Mouse (Mus musculus): ENCODE measurements at regions not wholly inside any gene's neighbourhood (a gene's known extent, or its start where the extent isn't known, plus 50 kb on each side); places are given as distances from the start of the nearest gene placed in this dataset.

DNA sequence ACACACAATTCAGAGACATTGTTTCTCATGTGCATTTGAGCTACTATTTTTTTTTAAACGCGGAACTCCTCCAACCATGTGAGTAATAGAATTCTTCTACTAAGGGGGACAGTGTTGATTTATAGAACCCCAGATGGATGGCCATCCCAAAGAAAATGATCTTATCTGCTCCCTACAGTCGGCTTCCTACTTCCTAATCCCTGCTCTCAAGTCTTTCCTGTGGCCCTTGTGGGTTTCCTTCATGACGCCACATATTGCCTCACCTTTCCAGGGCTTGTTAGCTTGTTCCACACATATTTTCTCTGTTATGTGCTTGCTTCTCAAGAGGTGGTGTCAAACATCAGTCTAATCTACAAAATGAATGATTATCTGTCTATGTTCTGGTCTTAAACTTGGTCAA lies 651.9 kb upstream of the Sox9 start:
- DNase-seq, result no peak

DNA sequence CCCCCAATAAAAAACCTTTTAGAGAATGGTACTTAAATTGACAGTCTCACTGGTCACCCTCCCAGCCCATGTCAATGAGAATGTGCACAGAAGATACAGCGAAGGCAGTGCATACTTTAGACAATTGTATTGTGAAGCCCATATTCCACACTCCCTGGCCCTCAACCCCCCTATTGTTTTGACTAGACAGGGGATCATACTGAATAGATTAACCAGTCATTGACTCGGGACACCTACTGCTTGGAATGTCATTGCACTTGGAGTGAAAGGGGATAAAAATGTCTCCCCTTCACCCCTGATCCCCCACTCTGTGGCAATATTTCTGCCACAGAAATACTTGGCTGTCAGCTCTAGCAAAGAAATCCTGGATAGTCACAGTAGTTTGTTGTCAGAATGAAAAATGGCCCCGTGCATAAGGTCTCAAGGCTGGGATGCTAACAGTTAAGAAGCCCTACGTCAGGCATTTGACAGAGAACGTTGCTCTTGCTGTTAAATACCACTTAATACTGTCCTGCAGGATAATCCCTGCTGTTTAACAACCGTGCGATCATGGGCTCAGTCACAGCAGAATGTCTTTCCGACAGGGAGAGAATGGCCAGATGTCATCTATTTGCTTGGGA lies 644.5 kb upstream of the Sox9 start:
- no peak for DNase-seq

DNA sequence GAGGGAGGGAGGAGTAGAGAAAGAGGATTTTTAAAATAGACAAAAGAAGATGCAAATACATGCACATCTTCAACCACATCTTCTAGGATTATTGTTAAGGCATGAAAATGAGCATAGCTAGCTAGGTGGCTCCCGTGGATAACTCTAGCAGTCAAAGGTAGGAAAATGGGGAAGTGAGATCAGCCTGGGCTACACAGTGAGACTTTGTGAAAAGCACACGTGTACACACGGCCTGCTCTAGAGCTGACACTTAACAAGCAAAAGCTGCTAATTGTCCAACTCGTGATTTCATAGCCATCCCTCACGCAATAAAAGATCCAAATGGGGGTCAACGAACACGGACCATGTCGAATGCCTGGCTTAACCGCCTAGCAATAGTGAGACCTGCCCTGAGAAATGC lies 642.0 kb upstream of the Sox9 start:
- no peak for DNase-seq

DNA sequence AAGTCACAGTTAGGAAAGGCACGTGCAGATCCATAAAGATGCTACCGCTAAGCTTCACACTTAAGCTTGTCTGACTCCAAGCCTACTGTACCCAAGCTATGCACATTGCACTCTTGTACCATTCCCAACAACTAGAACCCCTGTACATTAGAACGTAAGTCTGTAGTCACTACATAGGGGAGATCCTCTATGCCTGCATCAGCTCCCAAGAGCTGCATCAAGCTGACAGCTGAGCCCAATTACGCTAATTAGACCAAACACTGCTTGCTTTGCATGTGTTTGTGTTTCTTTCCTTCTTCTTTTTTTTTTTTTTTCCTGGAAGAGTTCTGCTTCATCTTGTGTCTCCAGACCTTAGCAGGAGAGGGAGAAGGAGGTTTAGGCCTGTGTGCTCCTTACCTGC lies 641.5 kb upstream of the Sox9 start:
- DNase-seq, result no peak

DNA sequence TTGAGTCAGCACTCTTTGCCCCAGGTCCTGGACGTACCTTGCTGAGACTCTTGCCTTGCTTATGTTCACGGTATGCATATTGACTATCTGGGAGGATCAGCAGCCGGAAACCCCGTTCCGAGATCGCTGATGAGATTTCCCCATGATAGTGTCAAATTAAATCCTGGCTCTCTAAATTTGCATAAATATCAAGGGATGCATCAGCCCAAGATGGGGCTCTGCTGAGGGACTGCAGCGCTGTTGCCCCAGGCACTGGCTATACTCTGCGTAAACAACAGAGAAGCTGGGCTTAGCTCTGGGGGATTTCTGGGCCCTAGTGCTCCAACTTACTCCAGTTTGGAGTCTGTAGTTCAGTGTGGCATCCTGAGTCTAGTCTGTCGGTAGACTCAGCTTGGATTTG lies 641.1 kb upstream of the Sox9 start:
- DNase-seq, result no peak

DNA sequence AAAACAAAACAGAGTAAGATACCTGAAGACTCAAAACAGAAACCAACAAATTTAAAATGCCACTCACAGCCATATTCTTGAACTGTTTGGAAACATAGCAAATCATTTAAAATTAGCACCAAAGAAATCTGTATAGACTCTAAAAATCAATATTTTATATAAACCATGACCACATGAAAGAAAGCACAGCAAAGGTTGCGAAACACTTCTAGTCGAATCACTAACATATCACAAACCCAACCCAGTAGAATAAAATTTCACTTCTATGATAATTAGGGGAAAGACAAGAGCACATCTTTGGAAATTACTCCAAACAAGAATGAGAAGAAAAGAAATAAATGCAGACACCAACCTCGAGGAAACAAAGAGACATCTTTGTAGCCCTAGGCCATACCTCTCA lies 630.0 kb upstream of the Sox9 start:
- no peak for DNase-seq

DNA sequence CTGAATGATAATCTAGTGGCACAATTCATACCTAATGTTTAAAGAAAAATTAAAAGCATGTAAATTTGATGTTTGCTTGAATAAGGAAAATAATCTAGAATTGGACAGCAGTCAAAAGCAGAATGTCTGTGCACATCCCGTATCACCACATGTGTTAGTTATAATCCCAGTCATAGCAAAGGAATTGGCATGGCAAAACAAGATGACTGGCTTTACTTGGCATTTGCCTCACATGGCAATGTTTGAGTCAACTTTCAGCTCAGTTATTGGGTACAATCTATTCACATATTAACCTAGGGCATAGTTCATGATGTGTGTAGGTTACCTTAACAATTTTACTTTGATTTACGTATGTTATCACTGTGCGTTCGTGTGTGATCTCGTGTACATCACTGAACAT lies 628.8 kb upstream of the Sox9 start:
- DNase-seq, result no peak

DNA sequence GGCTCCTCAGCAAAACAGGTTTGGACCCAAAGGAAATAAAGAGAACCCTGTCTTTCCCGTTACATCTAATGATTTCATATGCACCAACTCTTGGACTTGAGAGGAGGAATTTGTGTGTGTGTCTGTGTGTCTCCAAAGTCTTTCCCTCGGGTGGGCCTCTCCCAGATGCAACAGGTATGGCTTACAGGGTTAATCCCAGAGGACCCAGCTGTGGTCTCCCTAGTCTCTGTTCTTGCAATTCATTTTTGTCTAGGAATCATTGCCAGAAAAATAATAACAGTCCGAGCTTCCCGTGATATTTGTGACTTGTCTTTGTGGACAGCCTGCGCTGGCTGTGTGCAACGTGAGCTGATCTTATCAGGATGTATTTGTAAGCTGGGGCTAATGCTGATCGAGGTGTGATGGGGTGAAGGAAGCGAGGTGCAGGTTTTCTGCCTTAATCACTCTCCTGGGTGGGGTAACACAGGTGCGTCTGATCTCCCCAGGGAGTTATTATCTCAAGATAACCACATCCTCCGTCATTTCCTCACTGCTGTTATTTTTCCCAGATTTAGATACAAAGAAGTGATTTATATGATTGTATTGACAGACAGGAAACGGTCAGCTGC lies 627.2 kb upstream of the Sox9 start:
- DNase-seq, result peak; percentile 1 to 2

DNA sequence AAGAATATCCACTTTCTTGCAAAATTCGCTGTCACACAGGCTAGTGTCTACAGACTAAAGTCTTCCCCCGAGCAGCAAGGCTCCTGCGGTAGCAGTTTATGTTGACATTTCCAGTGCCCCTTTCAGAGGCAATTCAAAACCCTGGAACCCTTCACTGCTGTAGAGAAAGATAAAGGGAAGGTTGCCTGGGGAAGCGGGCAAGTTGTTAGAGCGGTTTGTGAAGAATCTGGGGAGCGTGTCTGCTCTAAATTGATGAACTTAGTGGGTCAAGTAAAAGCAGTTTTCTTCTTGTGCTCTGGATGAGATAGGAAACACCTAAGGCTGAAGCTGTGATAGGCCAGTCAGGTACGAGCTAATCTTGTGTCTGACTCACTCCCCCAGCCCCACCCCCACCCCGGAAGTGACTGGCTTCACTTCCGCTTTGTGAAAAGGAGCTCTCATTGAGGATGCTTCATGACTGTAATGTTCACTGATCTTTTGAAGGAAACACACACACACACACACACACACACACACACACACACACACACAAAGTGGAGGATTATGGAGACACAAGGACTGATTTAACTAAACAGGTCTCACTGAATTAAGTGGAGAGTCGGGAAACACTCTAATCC lies 626.6 kb upstream of the Sox9 start:
- DNase-seq, result no peak

DNA sequence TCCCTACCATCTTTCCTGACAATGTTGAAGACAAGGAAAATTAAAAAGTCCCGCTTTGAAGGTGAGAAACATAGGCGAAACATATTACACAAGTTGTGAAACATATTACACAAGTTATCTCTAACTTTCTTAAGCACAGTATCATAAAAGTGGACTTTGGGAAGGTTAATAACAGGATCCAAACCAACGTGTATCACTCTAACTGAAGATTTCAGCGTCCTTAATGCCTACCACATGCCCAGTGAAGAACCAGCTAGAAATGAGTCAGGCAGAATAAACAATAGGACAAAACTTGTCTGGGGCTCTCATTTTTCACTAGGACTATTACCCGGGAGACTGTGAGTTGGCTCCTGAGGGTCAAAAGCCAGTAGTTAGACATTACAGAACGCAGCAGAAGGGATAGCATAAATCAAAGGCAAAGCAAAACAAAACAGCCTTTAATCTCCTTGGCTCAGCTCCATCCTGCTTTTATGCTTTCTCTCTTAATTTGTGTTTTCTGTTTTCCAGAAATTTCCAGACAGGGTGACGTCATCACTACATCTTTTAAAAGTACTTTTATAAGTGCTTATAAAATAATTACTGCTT lies 618.3 kb upstream of the Sox9 start:
- DNase-seq, result no peak

DNA sequence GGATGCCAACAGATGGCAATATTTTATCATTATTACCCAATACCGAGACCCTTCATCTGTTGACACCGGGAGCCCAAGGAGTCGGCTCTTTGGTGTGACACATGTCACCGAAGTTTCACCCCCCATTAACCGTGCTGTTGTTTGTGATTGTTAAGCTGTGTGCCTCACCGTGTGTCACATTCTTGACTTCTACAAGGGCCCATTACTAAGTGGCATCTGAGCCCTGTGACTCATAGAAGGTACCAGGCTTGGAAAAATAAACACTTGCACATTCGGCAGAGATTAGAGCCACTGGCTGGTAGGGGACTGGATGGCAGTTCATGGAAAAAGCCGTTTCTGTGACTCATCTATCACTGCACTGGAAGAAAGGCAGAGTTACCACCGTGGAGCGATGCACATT lies 608.4 kb upstream of the Sox9 start:
- DNase-seq, result no peak

DNA sequence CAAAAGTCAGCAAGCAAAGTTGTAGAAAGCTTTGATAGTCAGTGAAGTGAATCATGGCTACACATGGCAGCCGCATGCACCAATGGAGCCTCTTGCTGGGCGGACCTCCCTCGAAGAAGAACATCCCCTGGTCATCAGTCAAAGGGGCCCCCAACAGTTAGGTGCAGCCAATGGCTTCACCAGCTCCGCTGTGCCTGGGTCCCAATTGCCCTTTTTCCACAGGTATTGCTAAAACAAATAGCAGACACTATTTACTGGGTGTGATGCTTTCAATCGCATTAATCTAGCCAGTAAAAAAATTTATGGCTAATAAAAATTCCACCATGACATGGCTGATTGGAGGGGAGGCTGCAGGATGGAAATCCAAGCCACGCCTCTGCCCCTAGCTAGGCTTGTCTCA lies 606.7 kb upstream of the Sox9 start:
- DNase-seq, result no peak

DNA sequence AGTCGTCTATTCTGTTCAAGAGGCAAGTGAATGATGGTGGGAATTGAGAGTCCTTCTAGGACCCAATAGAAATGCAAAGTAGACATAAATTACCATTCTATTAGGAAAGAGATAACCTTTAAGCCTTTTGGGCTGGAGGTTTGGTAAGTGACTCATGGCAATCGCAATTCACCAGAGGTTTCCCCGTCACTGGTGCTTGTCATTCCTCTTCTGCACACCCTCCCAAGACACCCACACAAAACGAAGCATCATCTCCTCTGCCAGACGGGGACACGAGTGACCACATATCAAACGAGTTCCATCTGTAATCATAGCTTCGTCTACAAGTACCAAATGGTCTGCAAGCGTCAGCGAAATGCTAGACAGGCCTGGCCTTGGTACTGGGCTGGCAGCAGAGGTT lies 601.4 kb upstream of the Sox9 start:
- no peak for DNase-seq

DNA sequence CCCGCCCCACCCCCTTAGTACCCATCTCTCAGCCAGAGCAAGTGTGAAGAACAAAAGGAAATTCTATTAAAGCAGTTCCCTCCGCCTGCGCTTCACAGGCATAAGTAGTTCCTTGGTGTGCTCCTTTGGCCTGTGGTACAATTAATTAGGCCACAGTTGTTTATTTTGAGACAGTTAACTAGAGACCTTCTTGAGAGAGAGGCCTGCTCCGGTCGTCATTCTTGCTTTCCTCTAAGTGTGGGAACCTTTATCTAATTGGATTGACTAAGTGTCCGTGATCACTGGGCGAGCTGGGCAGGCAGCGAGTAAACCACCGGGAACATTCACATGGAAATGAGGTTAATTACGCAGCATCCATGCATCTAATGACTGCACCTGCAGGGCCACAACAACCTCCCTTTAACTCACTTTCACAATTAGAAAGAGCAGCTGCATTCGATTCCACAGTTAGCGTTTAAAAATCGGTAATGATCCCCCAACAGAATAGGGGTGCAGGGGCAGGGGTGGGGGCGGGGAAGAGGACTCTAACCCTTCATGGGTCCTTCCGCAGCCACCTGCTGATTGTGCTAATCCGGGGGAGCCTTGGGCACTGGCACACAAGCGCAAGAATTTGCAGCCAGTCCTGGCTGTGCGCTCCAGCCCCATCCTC lies 584.3 kb upstream of the Sox9 start:
- no peak for DNase-seq

DNA sequence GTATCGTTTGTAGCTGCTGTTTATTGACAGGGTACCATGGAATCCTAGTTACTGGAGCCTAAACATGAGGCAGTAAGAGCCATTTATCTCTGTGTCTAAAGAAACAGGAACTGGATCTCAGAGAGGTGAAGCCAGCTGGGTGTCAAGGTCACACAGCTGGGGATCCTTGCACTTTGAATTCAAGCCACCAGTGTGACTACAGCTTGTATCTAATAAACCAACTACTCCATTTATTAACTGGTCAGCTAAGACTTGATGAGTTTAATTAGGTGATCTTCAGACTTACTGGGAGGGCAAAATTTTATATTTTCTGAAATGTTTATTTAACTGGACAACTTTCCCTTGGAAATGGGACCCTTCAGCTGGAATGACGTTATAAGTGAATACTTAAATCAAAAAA lies 577.5 kb upstream of the Sox9 start:
- peak in 1 of 2 experiments; percentile 4 for DNase-seq

DNA sequence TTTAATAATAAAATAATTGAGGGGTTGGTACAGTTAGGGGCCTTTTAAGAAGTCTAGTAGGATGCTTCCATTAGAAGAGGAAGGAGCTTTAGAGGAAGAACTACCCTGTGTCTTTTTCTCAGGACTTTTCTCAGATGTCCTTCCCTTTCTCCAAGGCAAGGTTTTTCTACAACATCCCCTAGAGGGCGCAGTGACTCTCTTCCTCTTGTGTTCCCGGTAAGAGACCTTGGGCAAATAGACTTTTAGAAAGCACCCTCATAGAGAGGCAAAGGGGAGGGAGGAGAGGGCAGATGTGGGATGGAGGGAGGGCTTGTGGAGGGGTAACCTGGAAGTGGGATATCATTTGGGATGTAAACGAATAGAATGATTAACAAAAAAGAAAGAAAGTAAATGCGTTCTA lies 572.6 kb upstream of the Sox9 start:
- peak; percentile 44 to 69 for DNase-seq

DNA sequence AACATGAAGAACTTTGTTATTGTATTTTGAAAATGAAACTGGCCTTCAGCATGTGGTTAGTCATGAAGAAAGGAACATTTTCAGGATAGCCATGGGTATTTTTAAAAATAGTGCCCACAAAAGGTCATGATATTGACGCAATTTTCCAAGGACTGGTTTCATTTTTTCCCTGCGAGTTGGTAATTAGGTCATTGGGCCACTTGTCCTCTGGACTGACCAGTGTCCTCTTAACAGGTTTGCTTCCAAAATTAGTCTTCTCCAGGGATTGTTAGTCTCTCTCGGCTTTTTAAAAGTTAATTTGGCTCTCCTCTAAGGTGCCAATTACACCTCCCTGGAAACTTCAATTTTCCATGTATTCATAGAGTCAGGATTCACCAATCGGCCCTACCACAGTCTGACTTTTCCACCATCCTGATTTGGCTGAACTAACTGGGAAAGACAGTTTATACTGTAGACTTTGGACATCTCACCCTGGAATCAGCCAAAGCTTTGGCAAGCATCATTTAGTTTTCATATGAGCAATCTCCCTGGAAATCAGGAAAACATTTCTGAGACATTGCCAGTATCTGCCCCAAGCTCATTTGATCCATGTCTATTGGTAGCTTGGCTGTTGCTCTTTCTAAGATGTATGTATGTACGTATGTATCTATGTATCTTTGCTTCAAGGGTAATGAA lies 562.8 kb upstream of the Sox9 start:
- no peak for DNase-seq

DNA sequence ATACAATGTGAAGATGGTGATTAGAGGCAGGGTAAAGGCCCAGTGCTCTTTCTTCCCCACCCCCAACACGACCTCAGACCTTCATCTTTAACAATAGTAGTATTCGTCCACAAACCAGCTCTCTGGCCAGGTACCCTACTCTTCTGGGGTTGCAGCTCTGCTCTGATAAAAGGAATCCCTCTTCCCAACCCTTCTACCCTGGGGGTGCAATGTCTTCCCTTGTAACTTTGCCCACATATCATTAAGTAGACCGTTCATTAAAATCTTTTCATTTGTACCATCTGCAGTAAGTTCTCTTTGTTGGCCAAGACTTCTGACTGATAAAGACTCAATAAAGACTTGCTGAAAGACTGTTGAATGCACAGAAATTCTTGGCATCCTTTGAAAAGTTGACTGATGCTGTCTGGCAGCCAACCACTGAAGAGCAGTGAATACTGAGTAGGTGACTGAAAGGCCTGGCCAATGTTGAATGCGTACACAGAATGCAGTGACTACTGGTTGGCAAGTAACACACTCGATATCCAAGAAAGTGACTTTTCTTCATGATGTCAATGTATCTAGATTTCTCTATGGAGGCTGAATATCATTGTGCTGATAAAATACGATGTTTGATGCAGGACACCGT lies 547.4 kb upstream of the Sox9 start:
- no peak for DNase-seq

DNA sequence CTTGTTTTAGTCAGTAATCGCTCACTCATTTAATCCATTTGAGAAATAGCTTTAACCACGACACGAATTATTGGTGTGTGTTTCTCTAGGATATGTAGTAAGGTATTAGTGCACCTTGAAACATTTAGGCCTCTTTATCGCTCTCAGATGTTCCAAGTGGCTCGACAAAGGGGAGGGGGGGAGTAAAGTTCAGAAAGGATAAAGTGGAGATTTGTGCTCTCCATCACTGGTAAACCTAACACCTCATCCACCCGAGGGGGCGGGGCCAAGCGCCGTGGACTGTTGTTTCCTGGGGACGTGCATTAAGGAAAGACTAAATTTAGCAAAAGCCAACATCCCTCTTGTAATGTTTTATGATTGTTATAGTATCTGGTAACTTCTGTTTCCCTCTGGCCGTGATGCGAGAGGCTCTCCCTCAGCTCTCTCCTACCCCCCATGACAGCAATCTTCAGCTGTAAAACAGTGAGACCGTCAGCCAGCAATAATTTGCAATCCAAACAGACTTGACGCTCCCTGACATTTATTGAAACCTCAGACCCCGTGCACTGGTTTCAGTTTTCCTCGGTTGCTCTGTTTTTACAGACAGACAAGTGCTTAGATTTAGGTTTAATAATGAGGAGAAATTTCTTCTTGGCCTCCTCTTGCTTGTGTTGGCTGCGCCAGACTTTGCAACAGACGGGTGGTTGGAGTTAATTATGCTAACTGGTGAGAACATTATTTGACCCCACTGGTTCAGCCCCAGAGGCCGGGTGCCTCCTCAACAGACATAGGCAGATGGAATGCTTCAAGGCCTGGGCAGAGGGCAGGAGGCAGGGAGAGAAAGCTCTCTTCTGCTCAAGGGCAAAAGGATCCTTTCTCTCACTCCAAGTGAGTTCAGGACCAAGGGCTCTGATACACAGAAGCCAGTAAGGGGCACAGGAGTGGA lies 542.8 kb upstream of the Sox9 start:
- DNase-seq, result peak; percentile 12 to 17

DNA sequence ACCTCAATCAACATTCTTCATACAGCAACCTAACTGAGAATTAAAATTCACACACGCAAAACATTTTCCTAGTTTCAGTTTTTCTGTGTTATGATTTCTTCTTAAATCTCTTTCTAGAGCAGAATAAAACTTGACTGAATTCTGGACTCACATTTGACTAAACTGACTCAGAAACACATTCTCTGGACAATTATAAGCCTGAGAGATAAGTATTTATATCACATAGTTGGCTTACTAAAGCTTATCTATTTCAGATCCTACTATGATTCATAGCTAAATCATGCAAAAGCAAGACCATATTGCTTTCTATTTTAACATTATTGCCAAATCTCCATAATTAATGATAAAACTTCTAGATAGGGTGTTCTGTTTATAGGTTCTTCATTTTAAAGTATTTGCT lies 529.5 kb upstream of the Sox9 start:
- DNase-seq, result no peak

DNA sequence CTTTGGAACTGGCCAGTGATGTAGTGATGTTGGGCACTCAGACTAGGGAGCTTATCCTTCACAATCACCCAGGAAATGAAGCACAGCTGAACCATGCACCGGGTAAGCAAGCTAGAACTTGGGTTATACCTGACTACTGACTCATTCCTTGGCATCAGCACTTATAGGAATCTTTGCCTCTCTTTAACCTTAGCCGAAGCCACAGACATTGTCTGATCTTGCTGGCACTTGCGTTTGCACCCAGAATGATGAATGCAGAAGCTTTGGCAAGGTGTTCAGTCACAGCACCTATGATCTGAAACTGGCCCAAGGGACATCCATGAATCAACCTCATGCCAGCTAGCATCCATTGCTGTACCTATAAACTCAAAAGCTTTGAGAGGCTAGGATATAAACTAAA lies 529.0 kb upstream of the Sox9 start:
- no peak for DNase-seq

DNA sequence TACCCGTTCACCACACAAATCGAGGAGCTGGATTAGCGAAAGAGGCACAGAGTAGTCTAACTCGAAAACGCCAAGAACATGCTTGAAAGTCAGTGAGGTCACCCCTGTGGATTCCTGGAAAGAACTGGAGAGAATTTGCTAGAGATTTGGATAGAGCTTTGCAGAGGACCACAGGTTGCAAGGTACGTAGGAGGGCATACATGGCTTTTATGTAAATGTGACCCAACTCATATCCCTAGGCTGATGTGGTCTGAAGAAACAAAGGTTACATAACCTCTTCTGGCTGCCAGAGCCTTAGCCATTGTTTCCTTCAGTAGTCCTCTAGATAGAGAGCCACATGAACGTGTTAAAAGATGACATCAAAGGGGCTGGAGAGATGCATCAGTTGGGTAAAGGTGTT lies 525.7 kb upstream of the Sox9 start:
- DNase-seq, result no peak

All from kidney, postnatal 36 days (tissue).